30 mouse cellular contexts compared by ENCODE assay signal in the genomic region with DNA sequence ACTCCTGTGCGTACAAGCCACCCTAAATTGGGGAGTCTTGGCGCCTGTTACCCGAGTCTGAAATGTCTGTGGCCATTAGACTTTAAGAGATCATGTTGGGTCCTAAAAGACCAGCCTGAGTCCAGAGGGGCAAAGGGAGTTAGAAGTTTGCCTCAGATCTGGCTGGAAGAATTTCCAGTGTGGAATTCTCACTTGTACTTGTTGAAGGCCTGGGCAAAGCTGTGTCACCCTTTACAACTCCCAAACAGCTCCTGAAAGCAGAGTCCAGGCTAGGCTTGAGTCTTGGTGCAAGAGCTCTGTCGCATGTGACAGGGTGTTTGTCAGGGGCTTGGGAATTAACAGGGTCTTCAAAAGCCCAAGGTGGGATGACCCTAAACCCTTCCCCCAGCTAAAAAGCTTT. TPM values are rescaled to one million over a fixed set of nuclear protein-coding genes. Genes with fewer than 3 reads are reported as not detected.
DNase-seq lines count a peak whose midpoint lies in the region; ATAC-seq and TF ChIP-seq lines count a peak whose summit lies in the region.
"Had no signal": no experiment of that assay in that cellular context is flagged by ENCODE, and none has a peak within 500 bp of the region (broad histone marks: within the 10 kb centered on the region; RNA-seq: fewer than 3 reads in every experiment).

No protein-coding gene starts in this region.

- H3K9ac ChIP-seq in forebrain, postnatal 0 days, result no peak overlapping the region
- H3K9ac ChIP-seq in hindbrain, embryonic 11.5 days (ENCODE audit: low read depth, low read length), result no peak overlapping the region
- no peak overlapping the region for H3K9ac ChIP-seq in hindbrain, embryonic 16.5 days (ENCODE audit: low read depth, low read length)
- H3K9ac ChIP-seq in midbrain, embryonic 11.5 days (ENCODE audit: low read length), result no peak overlapping the region
- no peak overlapping the region for H3K9ac ChIP-seq in midbrain, embryonic 13.5 days (replicated peaks)
- H3K9ac ChIP-seq: embryonic facial prominence, embryonic 13.5 days; forebrain, embryonic 13.5 days; heart, embryonic 15.5 days; hindbrain, embryonic 14.5 days; intestine, embryonic 15.5 days had no signal

- 7% methylated on average over 4 of the region's 4 CpGs for WGBS in forebrain, embryonic 10.5 days
- WGBS in forebrain, postnatal 0 days, result 8% methylated on average over 4 of the region's 4 CpGs
- 9% methylated on average over 4 of the region's 4 CpGs for WGBS in hindbrain, embryonic 11.5 days
- 10% methylated on average over 4 of the region's 4 CpGs for WGBS in hindbrain, embryonic 16.5 days
- WGBS in midbrain, embryonic 11.5 days, result 5% methylated on average over 4 of the region's 4 CpGs
- 8% methylated on average over 4 of the region's 4 CpGs for WGBS in midbrain, embryonic 13.5 days

- H3K4me2 ChIP-seq in forebrain, postnatal 0 days (ENCODE audit: low read depth), result no peak overlapping the region
- H3K4me2 ChIP-seq in hindbrain, embryonic 11.5 days (replicated peaks; ENCODE audit: low read depth, low read length), result no peak overlapping the region
- H3K4me2 ChIP-seq in hindbrain, embryonic 16.5 days (ENCODE audit: low read length), result no peak overlapping the region
- no peak overlapping the region for H3K4me2 ChIP-seq in midbrain, embryonic 11.5 days
- no peak overlapping the region for H3K4me2 ChIP-seq in midbrain, embryonic 13.5 days (replicated peaks)
- H3K4me2 ChIP-seq: embryonic facial prominence, embryonic 13.5 days; forebrain, embryonic 13.5 days; heart, embryonic 11.5 days; heart, embryonic 15.5 days; hindbrain, embryonic 14.5 days; intestine, embryonic 15.5 days had no signal

- H3K36me3 ChIP-seq in forebrain, embryonic 10.5 days (replicated peaks), result no peaks in the 10 kb centered on the region
- no peaks in the 10 kb centered on the region for H3K36me3 ChIP-seq in forebrain, postnatal 0 days (ENCODE audit: insufficient read depth)
- H3K36me3 ChIP-seq in hindbrain, embryonic 11.5 days (ENCODE audit: control insufficient read depth, insufficient read depth, low read length), result no peaks in the 10 kb centered on the region
- H3K36me3 ChIP-seq in hindbrain, embryonic 16.5 days (ENCODE audit: control insufficient read depth, insufficient read depth, low read length), result no peaks in the 10 kb centered on the region
- no peaks in the 10 kb centered on the region for H3K36me3 ChIP-seq in midbrain, embryonic 11.5 days (ENCODE audit: control insufficient read depth, insufficient read depth, low read length)
- no peaks in the 10 kb centered on the region for H3K36me3 ChIP-seq in midbrain, embryonic 13.5 days
- H3K36me3 ChIP-seq: embryonic facial prominence, embryonic 10.5 days; embryonic facial prominence, embryonic 13.5 days; heart, embryonic 15.5 days; hindbrain, embryonic 10.5 days; intestine, embryonic 15.5 days had no signal

- DNase-seq in forebrain, embryonic 10.5 days (ENCODE audit: extremely low spot score, low spot score), result peak; percentile 15
- no peak for DNase-seq in forebrain, postnatal 0 days
- DNase-seq in hindbrain, embryonic 11.5 days (ENCODE audit: low spot score), result peak; percentile 30
- DNase-seq in midbrain, embryonic 11.5 days (ENCODE audit: low spot score, missing footprints), result peak; percentile 92
- DNase-seq: adrenal gland, adult 2 months; adrenal gland, postnatal 14 days; cerebellum, adult 11 months; cerebellum, adult 2 months; cerebellum, adult 9-11 months; cerebellum, postnatal 25 days; gastrocnemius, adult 2 months; gastrocnemius, postnatal 14 days; heart, adult 2 months; heart, postnatal 10 days; heart, postnatal 36 days; kidney, adult 18-20 months had no signal

- H3K4me3 ChIP-seq in forebrain, embryonic 10.5 days, result no peak overlapping the region
- H3K4me3 ChIP-seq in forebrain, postnatal 0 days (ENCODE audit: low read depth, low read length), result no peak overlapping the region
- no peak overlapping the region for H3K4me3 ChIP-seq in hindbrain, embryonic 11.5 days (ENCODE audit: low read depth, low read length)
- no peak overlapping the region for H3K4me3 ChIP-seq in hindbrain, embryonic 16.5 days (ENCODE audit: low read length)
- no peak overlapping the region for H3K4me3 ChIP-seq in midbrain, embryonic 11.5 days (ENCODE audit: low read depth, low read length)
- H3K4me3 ChIP-seq in midbrain, embryonic 13.5 days (replicated peaks), result no peak overlapping the region
- H3K4me3 ChIP-seq: embryonic facial prominence, embryonic 10.5 days; embryonic facial prominence, embryonic 13.5 days; erythroblast, embryonic 14.5 days; forebrain, embryonic 13.5 days; gastrocnemius, adult 2 months; heart, adult 2 months; heart, embryonic 15.5 days; hindbrain, embryonic 10.5 days; intestine, embryonic 15.5 days had no signal

- H3K9me3 ChIP-seq in forebrain, embryonic 10.5 days, result peaks cover 8% of the 10 kb centered on the region; the same call in 1 of the 2 replicates
- H3K9me3 ChIP-seq in forebrain, postnatal 0 days (ENCODE audit: low read length), result 0 out of 2 replicates have a peak, but pooled peaks cover 3% of the 10 kb centered on the region
- no peaks in the 10 kb centered on the region for H3K9me3 ChIP-seq in hindbrain, embryonic 11.5 days (ENCODE audit: control insufficient read depth, low read length)
- H3K9me3 ChIP-seq in hindbrain, embryonic 16.5 days (ENCODE audit: control insufficient read depth, low read length), result peaks cover 2% of the 10 kb centered on the region
- H3K9me3 ChIP-seq in midbrain, embryonic 11.5 days (ENCODE audit: control insufficient read depth, low read length), result no peaks in the 10 kb centered on the region; the same call in 1 of the 2 replicates
- H3K9me3 ChIP-seq in midbrain, embryonic 13.5 days, result 0 out of 2 replicates have a peak, but pooled peaks cover 4% of the 10 kb centered on the region
- H3K9me3 ChIP-seq: heart, embryonic 15.5 days; intestine, embryonic 15.5 days had no signal

- H3K27ac ChIP-seq in forebrain, embryonic 10.5 days, result no peak overlapping the region
- H3K27ac ChIP-seq in forebrain, postnatal 0 days (ENCODE audit: low read depth, low read length), result no peak overlapping the region
- no peak overlapping the region for H3K27ac ChIP-seq in hindbrain, embryonic 11.5 days (ENCODE audit: low read depth, low read length)
- H3K27ac ChIP-seq in hindbrain, embryonic 16.5 days (ENCODE audit: low read depth, low read length), result no peak overlapping the region
- H3K27ac ChIP-seq in midbrain, embryonic 11.5 days (ENCODE audit: low read depth, low read length), result no peak overlapping the region
- no peak overlapping the region for H3K27ac ChIP-seq in midbrain, embryonic 13.5 days
- H3K27ac ChIP-seq: embryonic facial prominence, embryonic 10.5 days; embryonic facial prominence, embryonic 13.5 days; forebrain, embryonic 13.5 days; gastrocnemius, adult 2 months; heart, adult 2 months; heart, embryonic 15.5 days; hindbrain, embryonic 10.5 days; hindbrain, embryonic 14.5 days; intestine, embryonic 15.5 days had no signal

- no peak for ATAC-seq in forebrain, postnatal 0 days
- ATAC-seq in hindbrain, embryonic 11.5 days (ENCODE audit: low FRiP score), result no peak
- ATAC-seq in hindbrain, embryonic 16.5 days, result no peak
- no peak for ATAC-seq in midbrain, embryonic 11.5 days (ENCODE audit: low FRiP score)
- no peak for ATAC-seq in midbrain, embryonic 13.5 days
- ATAC-seq: CD4-positive, CD25-positive, alpha-beta regulatory T cell, adult 4 months; forebrain, embryonic 13.5 days; forebrain, embryonic 16.5 days; intestine, embryonic 15.5 days had no signal

- H3K27me3 ChIP-seq in forebrain, embryonic 10.5 days (ENCODE audit: poor library complexity, severe bottlenecking), result peaks cover 100% of the 10 kb centered on the region
- peaks cover 86% of the 10 kb centered on the region for H3K27me3 ChIP-seq in forebrain, postnatal 0 days (ENCODE audit: insufficient read depth, low read length)
- peaks cover 83% of the 10 kb centered on the region for H3K27me3 ChIP-seq in hindbrain, embryonic 11.5 days (ENCODE audit: control insufficient read depth, insufficient read depth, low read length)
- peaks cover 82% of the 10 kb centered on the region for H3K27me3 ChIP-seq in hindbrain, embryonic 16.5 days (replicated peaks; ENCODE audit: control insufficient read depth, insufficient read depth, low read length)
- peaks cover 89% of the 10 kb centered on the region for H3K27me3 ChIP-seq in midbrain, embryonic 11.5 days (ENCODE audit: control insufficient read depth, insufficient read depth, low read length)
- H3K27me3 ChIP-seq in midbrain, embryonic 13.5 days, result peaks cover 99% of the 10 kb centered on the region

- TF ChIP-seq CTCF in forebrain, postnatal 0 days (IDR thresholded peaks at IDR 0.05; ENCODE audit: low read depth), result no peak

- peaks cover 27% of the 10 kb centered on the region for H3K4me1 ChIP-seq in forebrain, embryonic 10.5 days
- H3K4me1 ChIP-seq in forebrain, postnatal 0 days (ENCODE audit: insufficient read depth), result no peaks in the 10 kb centered on the region
- H3K4me1 ChIP-seq in hindbrain, embryonic 11.5 days (replicated peaks; ENCODE audit: control insufficient read depth, insufficient read depth, low read length), result peaks cover 3% of the 10 kb centered on the region; the same call in 1 of the 2 replicates
- peaks cover 4% of the 10 kb centered on the region for H3K4me1 ChIP-seq in hindbrain, embryonic 16.5 days (ENCODE audit: control insufficient read depth, insufficient read depth, low read depth, low read length)
- no peaks in the 10 kb centered on the region for H3K4me1 ChIP-seq in midbrain, embryonic 11.5 days (ENCODE audit: control insufficient read depth, insufficient read depth, low read length)
- H3K4me1 ChIP-seq in midbrain, embryonic 13.5 days (replicated peaks), result peaks cover 3% of the 10 kb centered on the region; the same call in 1 of the 2 replicates

RNA-seq across cellular contexts. Expression of a gene that starts 5.0 kb away (rescaled TPM):
- polyA plus RNA-seq in forebrain, embryonic 10.5 days (2016; fragmentation: Nextera tagmentation; extraction: Ambion mirVana), result 5.1 and 5.3 TPM in 2 replicates
- total RNA-seq in forebrain, postnatal 0 days (2014; rRNA removed), result 0.38 TPM in 1 of 2 replicates, not detected in the other
- polyA plus RNA-seq in forebrain, postnatal 0 days (2015; fragmentation: Nextera tagmentation; extraction: Ambion mirVana), result 0.18 and 0.28 TPM in 2 replicates
- 15.5 and 20.6 TPM in 2 replicates for polyA plus RNA-seq in hindbrain, embryonic 11.5 days (2014; fragmentation: Nextera tagmentation; extraction: Ambion mirVana)
- 8.4 and 9.0 TPM in 2 replicates for polyA plus RNA-seq in hindbrain, embryonic 16.5 days (2015; fragmentation: Nextera tagmentation; extraction: Ambion mirVana)
- 3.0 and 4.7 TPM in 2 replicates for polyA plus RNA-seq in midbrain, embryonic 11.5 days (2014; fragmentation: Nextera tagmentation; extraction: Ambion mirVana)
- polyA plus RNA-seq in midbrain, embryonic 13.5 days (2015; fragmentation: Nextera tagmentation; extraction: Ambion mirVana), result 8.9 and 9.2 TPM in 2 replicates
- total RNA-seq: gastrocnemius, postnatal 14 days; MEL had no signal
- polyA plus RNA-seq: erythroblast, embryonic 14.5 days had no signal
